Mouse (Mus musculus) kidney, embryonic 15.5 days (tissue): ENCODE results near the gene Cyp2d10. TPM values are rescaled to one million over a fixed set of nuclear protein-coding genes. Genes with fewer than 3 reads are reported as not detected.
A peak's percentile ranks its signal among the peaks of the same experiment; 100 is the strongest.
"Not testable (repeated sequence)": the region's sequence is repeated elsewhere in the genome, so short reads cannot be mapped to it uniquely, and the experiment has no call there.

Source experiments
- ATAC-seq: fragments of 200-750 bp; cut with Nextera tagmentation; replicated peaks from 2 replicates; pipeline ENCODE4 v1.8.0; 2017; ENCODE audit warnings: moderate TSS enrichment; ENCODE audit not compliant: low FRiP score
- H3K27ac ChIP-seq: fragments of 300-500 bp; sonication (generic); 2 replicates; pipeline ENCODE4 v1.5.1; 2015; ENCODE audit warnings: mild to moderate bottlenecking, inconsistent platforms
- H3K27me3 ChIP-seq: fragments of 300-500 bp; sonication (generic); 2 replicates; pipeline ENCODE4 v1.6.1; 2015; ENCODE audit warnings: inconsistent platforms
- H3K36me3 ChIP-seq: fragments of 300-500 bp; sonication (generic); 2 replicates; pipeline ENCODE4 v1.6.1; 2015; ENCODE audit warnings: inconsistent platforms
- H3K4me1 ChIP-seq: fragments of 300-500 bp; sonication (generic); 2 replicates; pipeline ENCODE4 v1.6.1; 2015; ENCODE audit warnings: inconsistent platforms
- H3K4me2 ChIP-seq: fragments of 300-500 bp; sonication (generic); 2 replicates; pipeline ENCODE4 v1.6.1; 2015; ENCODE audit warnings: moderate library complexity, mild to moderate bottlenecking, inconsistent platforms
- H3K4me3 ChIP-seq: fragments of 300-500 bp; sonication (generic); replicated peaks from 2 replicates; pipeline ENCODE4 v1.5.1; 2015; ENCODE audit warnings: mild to moderate bottlenecking, inconsistent platforms
- H3K9ac ChIP-seq: fragments of 300-500 bp; sonication (generic); 2 replicates; pipeline ENCODE4 v1.6.1; 2015; ENCODE audit warnings: mild to moderate bottlenecking, inconsistent platforms
- H3K9me3 ChIP-seq: fragments of 300-500 bp; sonication (generic); replicated peaks from 2 replicates; pipeline ENCODE4 v1.6.1; 2016; ENCODE audit warnings: inconsistent platforms
- whole genome bisulfite sequencing: fragments of 180-500 bp; shearing (Covaris S2); methylation state at CpG from one replicate; pipeline ENCODE4 v1.1.7; 2015; ENCODE audit warnings: mixed read lengths; 5-methylcytosine and 5-hydroxymethylcytosine counted together
- polyA plus RNA-seq: library from polyadenylated mRNA; unstranded; fragments of >200 nt; fragmentation: Nextera tagmentation; extraction: Ambion mirVana; gene quantifications from 2 replicates; pipeline ENCODE4 v1.2.1, GENCODE M21; 2015

The Cyp2d10 gene
- polyA plus RNA-seq, 1 experiment from 2014 or later: 0.49 TPM

DNA sequence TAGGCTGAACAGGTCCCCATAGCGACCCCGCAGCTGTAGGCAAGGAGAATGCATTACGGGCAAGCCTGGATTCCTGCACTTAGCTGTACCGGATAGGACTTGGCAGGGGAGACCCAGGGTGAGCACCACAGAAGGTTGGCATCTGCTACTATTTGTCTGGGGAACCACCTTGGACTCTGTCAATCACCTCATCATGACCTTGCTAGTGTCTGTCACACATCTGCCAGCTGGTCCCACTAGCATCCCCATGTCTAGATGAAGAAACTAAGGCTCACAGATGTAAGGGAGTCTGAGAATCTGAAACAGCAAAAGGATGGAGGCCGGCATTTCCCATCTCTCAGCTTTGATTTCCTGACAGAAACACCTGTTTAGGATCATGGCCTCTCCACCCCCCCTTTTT lies 32.6 kb downstream of the Cyp2d10 start:
- WGBS: 90% methylated on average over 5 of the region's 5 CpGs
- Histone ChIP-seq H3K9ac (no peak overlapping the region), H3K4me3 (no peak overlapping the region), H3K4me1 (peaks cover 28% of the 10 kb centered on the region), H3K27me3 (no peaks in the 10 kb centered on the region), H3K9me3 (no peaks in the 10 kb centered on the region), H3K4me2 (no peak overlapping the region), H3K27ac (no peak overlapping the region), H3K36me3 (peaks cover 4% of the 10 kb centered on the region; the same call in 1 of the 2 replicates)
- no peak for ATAC-seq

GRCm38 (mm10) chr15:82372991-82373390 lies 34.0 kb downstream of the Cyp2d10 start:
- ATAC-seq: no peak
- Histone ChIP-seq H3K27me3 (no peaks in the 10 kb centered on the region), H3K9me3 (no peaks in the 10 kb centered on the region), H3K9ac (no peak overlapping the region), H3K4me3 (no peak overlapping the region), H3K36me3 (peaks cover 4% of the 10 kb centered on the region; the same call in 1 of the 2 replicates), H3K4me1 (peaks cover 18% of the 10 kb centered on the region), H3K27ac (no peak overlapping the region), H3K4me2 (no peak overlapping the region)
- 90% methylated on average over 5 of the region's 5 CpGs for WGBS

- peaks cover 4% of the 10 kb centered on the region; the same call in 1 of the 2 replicates for H3K36me3 ChIP-seq
- H3K9ac ChIP-seq: no peak overlapping the region
- H3K4me2 ChIP-seq: no peak overlapping the region
- H3K27me3 ChIP-seq: no peaks in the 10 kb centered on the region
- H3K4me1 ChIP-seq: peaks cover 13% of the 10 kb centered on the region
- no peak for ATAC-seq
- H3K4me3 ChIP-seq: no peak overlapping the region
- 88% methylated on average over 6 of the region's 6 CpGs for WGBS
- H3K9me3 ChIP-seq: no peaks in the 10 kb centered on the region
- no peak overlapping the region for H3K27ac ChIP-seq
Measured at GRCm38 (mm10) chr15:82372446-82372845, 34.5 kb downstream of the Cyp2d10 start.

GRCm38 (mm10) chr15:82368851-82369250 lies 38.1 kb downstream of the Cyp2d10 start:
- no peak for ATAC-seq
- Histone ChIP-seq H3K4me2 (no peak overlapping the region), H3K4me3 (no peak overlapping the region), H3K9me3 (no peaks in the 10 kb centered on the region), H3K4me1 (peaks cover 2% of the 10 kb centered on the region; the same call in 1 of the 2 replicates), H3K27me3 (no peaks in the 10 kb centered on the region), H3K36me3 (peaks cover 4% of the 10 kb centered on the region; the same call in 1 of the 2 replicates), H3K27ac (no peak overlapping the region), H3K9ac (no peak overlapping the region)
- 83% methylated on average over 1 of the region's 1 CpGs for WGBS

GRCm38 (mm10) chr15:82368146-82368545 lies 38.8 kb downstream of the Cyp2d10 start:
- no peak overlapping the region for H3K4me2 ChIP-seq
- H3K9me3 ChIP-seq: no peaks in the 10 kb centered on the region
- 88% methylated on average over 4 of the region's 4 CpGs for WGBS
- no peak for ATAC-seq
- no peak overlapping the region for H3K9ac ChIP-seq
- H3K4me3 ChIP-seq: no peak overlapping the region
- H3K4me1 ChIP-seq: peaks cover 2% of the 10 kb centered on the region; the same call in 1 of the 2 replicates
- H3K36me3 ChIP-seq: no peaks in the 10 kb centered on the region
- H3K27me3 ChIP-seq: no peaks in the 10 kb centered on the region
- no peak overlapping the region for H3K27ac ChIP-seq

DNA sequence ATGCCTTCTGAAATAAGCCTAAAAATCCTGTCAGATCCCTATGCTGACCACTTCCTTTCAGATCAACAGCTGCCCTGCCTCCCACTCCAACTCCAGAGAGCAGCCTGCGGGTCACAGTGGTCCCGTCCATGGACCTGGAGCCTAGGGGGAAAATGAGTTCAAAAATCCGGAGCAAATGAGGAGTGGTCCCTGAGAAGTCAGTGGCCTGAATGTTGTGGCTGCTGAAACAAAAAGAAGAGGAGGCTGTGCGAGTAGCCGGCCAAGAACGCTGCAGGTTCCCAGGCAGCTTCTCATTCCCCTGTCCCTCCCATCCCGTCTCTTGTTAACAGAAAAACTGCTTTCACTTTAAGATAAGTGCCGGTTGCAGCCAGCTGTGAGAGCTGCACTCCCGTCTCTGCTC lies 42.4 kb downstream of the Cyp2d10 start:
- WGBS: 17% methylated on average over 6 of the region's 9 CpGs
- ATAC-seq, H3K27ac ChIP-seq, H3K9ac ChIP-seq, H3K9me3 ChIP-seq, H3K36me3 ChIP-seq, H3K27me3 ChIP-seq: not testable (repeated sequence)
- Histone ChIP-seq H3K4me3 (0 out of 2 replicates have a peak overlapping the region, but pooled peaks have one; percentile 12), H3K4me1 (peaks cover 12% of the 10 kb centered on the region), H3K4me2 (peak overlapping the region; percentile 39; the same call in 1 of the 2 replicates)

GRCm38 (mm10) chr15:82363801-82364200 lies 43.2 kb downstream of the Cyp2d10 start:
- WGBS: 51% methylated on average over 8 of the region's 12 CpGs
- H3K9ac ChIP-seq, H3K4me3 ChIP-seq, H3K27me3 ChIP-seq, H3K9me3 ChIP-seq, H3K36me3 ChIP-seq, H3K4me2 ChIP-seq, H3K27ac ChIP-seq, ATAC-seq: not testable (repeated sequence)
- peaks cover 14% of the 10 kb centered on the region for H3K4me1 ChIP-seq

DNA sequence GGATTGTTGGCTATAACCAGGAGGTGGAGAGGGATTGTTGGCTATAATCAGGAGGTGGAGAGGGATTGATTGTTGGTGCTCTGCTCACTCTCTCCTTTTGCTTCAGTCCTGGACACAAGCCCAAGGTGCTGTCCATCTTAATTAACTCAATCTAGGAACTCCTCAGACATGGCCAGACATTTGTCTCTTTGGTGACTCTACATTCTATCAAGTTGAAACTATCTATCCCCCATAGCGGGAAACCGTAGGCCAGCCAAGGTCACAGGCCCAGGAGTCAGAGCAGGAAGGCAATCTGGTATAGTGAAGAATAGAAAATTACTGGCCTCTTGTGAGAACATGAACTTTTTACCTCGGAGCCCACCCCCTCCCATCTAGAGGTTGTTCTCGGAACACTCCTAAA lies 44.8 kb downstream of the Cyp2d10 start:
- Histone ChIP-seq H3K4me3 (no peak overlapping the region), H3K4me2 (no peak overlapping the region), H3K9ac (no peak overlapping the region), H3K4me1 (peaks cover 18% of the 10 kb centered on the region), H3K9me3 (no peaks in the 10 kb centered on the region), H3K27me3 (no peaks in the 10 kb centered on the region), H3K36me3 (no peaks in the 10 kb centered on the region), H3K27ac (peak overlapping the region; percentile 73; the same call in 1 of the 2 replicates)
- WGBS: 55% methylated on average over 4 of the region's 4 CpGs
- no peak for ATAC-seq

GRCm38 (mm10) chr15:82361459-82362018 lies 45.5 kb downstream of the Cyp2d10 start:
- H3K4me2 ChIP-seq: no peak overlapping the region
- no peak overlapping the region for H3K4me3 ChIP-seq
- ATAC-seq: peak; percentile 60; the same call in 1 of the 2 replicates
- no peaks in the 10 kb centered on the region for H3K9me3 ChIP-seq
- H3K27ac ChIP-seq: peak overlapping the region; percentile 73
- H3K36me3 ChIP-seq: no peaks in the 10 kb centered on the region
- H3K27me3 ChIP-seq: no peaks in the 10 kb centered on the region
- WGBS: 58% methylated on average over 11 of the region's 11 CpGs
- H3K4me1 ChIP-seq: peaks cover 18% of the 10 kb centered on the region
- no peak overlapping the region for H3K9ac ChIP-seq

- no peak overlapping the region for H3K4me3 ChIP-seq
- H3K36me3 ChIP-seq: no peaks in the 10 kb centered on the region
- H3K9ac ChIP-seq: no peak overlapping the region
- H3K9me3 ChIP-seq: no peaks in the 10 kb centered on the region
- peak overlapping the region; percentile 65 for H3K27ac ChIP-seq
- 57% methylated on average over 22 of the region's 22 CpGs for WGBS
- no peak for ATAC-seq
- peak overlapping the region; percentile 19; the same call in 1 of the 2 replicates for H3K4me2 ChIP-seq
- H3K27me3 ChIP-seq: no peaks in the 10 kb centered on the region
- peaks cover 23% of the 10 kb centered on the region for H3K4me1 ChIP-seq
Measured at GRCm38 (mm10) chr15:82358431-82359260, 48.3 kb downstream of the Cyp2d10 start.

GRCm38 (mm10) chr15:82354126-82354945 lies 52.7 kb downstream of the Cyp2d10 start, which contains the start of gene Ndufa6:
Gene Ndufa6 (minus strand): TSS chr15:82354322.
- Histone ChIP-seq H3K27ac (peak within 1 kb of the TSS; percentile 94), H3K9ac (peak within 1 kb of the TSS; percentile 99), H3K27me3 (no peaks in the 10 kb centered on the region), H3K9me3 (no peaks in the 10 kb centered on the region), H3K4me2 (peak within 1 kb of the TSS; percentile 85), H3K36me3 (peaks cover 21% of the 10 kb centered on the region), H3K4me3 (peak within 1 kb of the TSS; percentile 93), H3K4me1 (peaks cover 35% of the 10 kb centered on the region)
- WGBS: 2% methylated on average over 57 of the region's 57 CpGs
- ATAC-seq: peak; percentile 99
